Mouse (Mus musculus) kidney, postnatal 0 days (tissue): Measurements from ENCODE around the gene Lpp. TPM values are rescaled to one million over a fixed set of nuclear protein-coding genes. Genes with fewer than 3 reads are reported as not detected.

Experiments
- ATAC-seq: fragments of 200-750 bp; cut with Nextera tagmentation; replicated peaks from 2 replicates; pipeline ENCODE4 v1.8.0; 2017; ENCODE audit warnings: low read depth, moderate number of reproducible peaks, moderate TSS enrichment, moderate library complexity; ENCODE audit not compliant: low FRiP score
- DNase-seq: peaks from one replicate; pipeline ENCODE4 v3.0.0-alpha.2; 2016; ENCODE audit warnings: low spot score
- H3K27ac ChIP-seq: fragments of 300-500 bp; sonication (generic); 2 replicates; pipeline ENCODE4 v1.5.1; 2014; ENCODE audit warnings: mild to moderate bottlenecking
- H3K27me3 ChIP-seq: fragments of 300-500 bp; sonication (generic); 2 replicates; pipeline ENCODE4 v1.6.1; 2014; ENCODE audit warnings: low read length, mixed read lengths; ENCODE audit not compliant: insufficient read depth
- H3K36me3 ChIP-seq: fragments of 300-500 bp; sonication (generic); 2 replicates; pipeline ENCODE4 v1.6.1; 2014; ENCODE audit warnings: low read length, mixed read lengths; ENCODE audit not compliant: insufficient read depth
- H3K4me1 ChIP-seq: fragments of 300-500 bp; sonication (generic); replicated peaks from 2 replicates; pipeline ENCODE4 v1.6.1; 2014; ENCODE audit warnings: antibody characterized with exemption, low read length, mixed read lengths; ENCODE audit not compliant: insufficient read depth
- H3K4me2 ChIP-seq: fragments of 300-500 bp; sonication (generic); 2 replicates; pipeline ENCODE4 v1.6.1; 2014; ENCODE audit warnings: mild to moderate bottlenecking, low read length, moderate library complexity, mixed read lengths
- H3K4me3 ChIP-seq: fragments of 300-500 bp; sonication (generic); replicated peaks from 2 replicates; pipeline ENCODE4 v1.5.1; 2014; ENCODE audit warnings: low read depth, low read length
- H3K9ac ChIP-seq: fragments of 300-500 bp; sonication (generic); 2 replicates; pipeline ENCODE4 v1.6.1; 2014; ENCODE audit warnings: low read depth, low read length
- H3K9me3 ChIP-seq: fragments of 300-500 bp; sonication (generic); replicated peaks from 2 replicates; pipeline ENCODE4 v1.6.1; 2016; ENCODE audit warnings: low read length, inconsistent platforms, mixed read lengths
- CTCF ChIP-seq: IDR thresholded peaks from 2 replicates; pipeline ENCODE4 v1.5.1; 2016; ENCODE audit warnings: antibody characterized with exemption, low read depth, mild to moderate bottlenecking, moderate library complexity
- WGBS: fragments of 180-500 bp; shearing (Covaris S2); extraction: QIAGEN DNeasy Blood & Tissue Kit; methylation state at CpG from one replicate; pipeline ENCODE4 v1.1.7; 2014; 5-methylcytosine and 5-hydroxymethylcytosine counted together
- polyA plus RNA-seq: library from polyadenylated mRNA; unstranded; fragments of >200 nt; fragmentation: Nextera tagmentation; extraction: Ambion mirVana; gene quantifications from 2 replicates; pipeline ENCODE4 v1.2.1, GENCODE M21; 2015

Lpp gene
- polyA plus RNA-seq, 1 experiment from 2014 or later = 32.9 TPM

- Histone ChIP-seq H3K4me2 (no peak overlapping the region), H3K27me3 (no peaks in the 10 kb centered on the region), H3K4me3 (no peak overlapping the region), H3K36me3 (no peaks in the 10 kb centered on the region), H3K9ac (no peak overlapping the region), H3K9me3 (no peaks in the 10 kb centered on the region), H3K4me1 (peaks cover 8% of the 10 kb centered on the region), H3K27ac (no peak overlapping the region)
- 92% methylated on average over 3 of the region's 3 CpGs for WGBS
- ATAC-seq (no peak), DNase-seq (no peak)
- no peak for TF ChIP-seq CTCF
Observed at GRCm38 (mm10) chr16:24391111-24391510, 2.2 kb upstream of the Lpp start.

DNA sequence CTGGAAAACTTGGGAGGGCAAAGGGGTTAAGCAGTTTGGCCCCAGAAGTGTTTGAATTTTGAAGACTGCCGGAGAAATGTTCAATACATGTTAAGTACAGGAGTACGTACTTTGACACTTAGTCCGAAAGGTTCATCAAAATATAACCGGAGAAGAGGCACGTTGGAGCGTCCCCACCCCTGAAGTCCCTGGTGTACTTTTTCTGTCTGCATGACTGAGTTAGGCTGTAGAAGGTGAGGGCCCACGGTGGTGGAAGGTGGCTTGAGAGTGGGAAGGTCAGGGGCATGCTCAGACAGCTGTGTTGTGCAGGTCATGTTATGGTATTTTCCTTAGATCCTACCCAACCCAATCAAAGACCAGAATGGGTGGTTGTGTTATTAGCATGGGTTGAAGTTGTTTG, 1.4 kb upstream of the Lpp start:
- no peak for TF ChIP-seq CTCF
- no peak for ATAC-seq
- no peak overlapping the region for H3K4me2 ChIP-seq

GRCm38 (mm10) chr16:24393556-24394210, 376 bp downstream of the Lpp start:
- Histone ChIP-seq H3K27ac (peak overlapping the region; percentile 99), H3K4me3 (peak overlapping the region; percentile 77), H3K4me2 (peak overlapping the region; percentile 79), H3K9ac (peak overlapping the region; percentile 92), H3K27me3 (no peaks in the 10 kb centered on the region), H3K9me3 (no peaks in the 10 kb centered on the region), H3K4me1 (peaks cover 30% of the 10 kb centered on the region), H3K36me3 (no peaks in the 10 kb centered on the region)
- DNase-seq (peak; percentile 72), ATAC-seq (peak; percentile 42)
- WGBS = under 1% methylated on average over 56 of the region's 76 CpGs
- TF ChIP-seq CTCF = no peak

More for the DNA sequence above, 1.4 kb upstream of the Lpp start:
- no peak for DNase-seq
- Histone ChIP-seq H3K4me1 (peaks cover 15% of the 10 kb centered on the region), H3K9me3 (no peaks in the 10 kb centered on the region), H3K36me3 (no peaks in the 10 kb centered on the region), H3K27me3 (no peaks in the 10 kb centered on the region), H3K27ac (peak overlapping the region; percentile 99; the same call in 1 of the 2 replicates), H3K9ac (no peak overlapping the region), H3K4me3 (no peak overlapping the region)
- 65% methylated on average over 7 of the region's 7 CpGs for WGBS

DNA sequence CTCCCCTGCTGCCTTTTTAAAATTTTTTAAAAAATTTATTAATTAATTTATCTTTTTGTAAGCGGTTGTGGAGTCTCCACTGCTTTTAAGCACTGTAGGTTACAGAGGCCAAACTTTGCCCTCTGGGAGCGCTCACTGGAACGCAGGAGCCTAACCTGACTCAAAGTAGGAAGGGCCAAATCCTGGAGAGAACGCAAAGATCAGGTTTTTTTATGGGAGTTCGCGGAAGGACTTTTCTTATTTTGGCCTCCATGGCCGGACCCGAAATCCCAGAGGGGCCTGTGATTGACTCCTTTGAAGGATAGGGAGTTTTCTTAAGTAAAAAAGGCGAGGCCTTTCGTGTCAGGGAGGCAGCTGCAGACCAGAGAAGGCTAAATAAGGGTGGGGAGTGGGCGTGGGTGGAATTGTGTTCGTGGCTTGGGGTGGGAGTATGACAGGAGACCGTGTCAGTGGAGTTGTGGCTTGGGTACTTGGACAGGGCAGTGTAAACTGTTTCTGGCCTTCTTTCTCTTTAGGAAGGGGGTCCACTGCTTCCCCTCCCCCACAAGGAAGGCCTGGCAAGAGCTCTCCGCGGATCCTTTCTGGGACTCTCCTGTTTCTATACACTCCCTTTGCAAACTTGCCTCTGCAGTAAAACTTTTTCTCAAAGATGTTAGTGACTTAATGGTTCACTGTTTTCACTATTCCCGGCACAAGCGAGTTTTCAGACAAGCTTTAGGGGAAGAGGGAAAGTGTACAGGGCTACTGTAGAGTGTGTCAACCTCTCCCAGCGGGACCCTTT, 1.1 kb downstream of the Lpp start:
- WGBS = 4% methylated on average over 18 of the region's 18 CpGs
- H3K9me3 ChIP-seq = no peaks in the 10 kb centered on the region
- peak overlapping the region; percentile 79 for H3K4me2 ChIP-seq
- H3K27me3 ChIP-seq = no peaks in the 10 kb centered on the region
- DNase-seq (peak; percentile 76), ATAC-seq (0 out of 2 replicates have a peak, but pooled peaks have one; percentile 3)
- H3K4me3 ChIP-seq = peak overlapping the region; percentile 77
- H3K27ac ChIP-seq = peak overlapping the region; percentile 99
- H3K9ac ChIP-seq = peak overlapping the region; percentile 92
- H3K36me3 ChIP-seq = no peaks in the 10 kb centered on the region
- TF ChIP-seq CTCF = no peak
- peaks cover 38% of the 10 kb centered on the region for H3K4me1 ChIP-seq

GRCm38 (mm10) chr16:24395100-24395499, 1.8 kb downstream of the Lpp start:
- Histone ChIP-seq H3K4me1 (peaks cover 38% of the 10 kb centered on the region), H3K9ac (peak overlapping the region; percentile 92), H3K9me3 (no peaks in the 10 kb centered on the region), H3K4me2 (peak overlapping the region; percentile 79), H3K4me3 (peak overlapping the region; percentile 77), H3K27ac (peak overlapping the region; percentile 99), H3K36me3 (no peaks in the 10 kb centered on the region), H3K27me3 (no peaks in the 10 kb centered on the region)
- TF ChIP-seq CTCF = no peak
- WGBS = 61% methylated on average over 2 of the region's 2 CpGs
- ATAC-seq (no peak), DNase-seq (no peak)

- WGBS = 72% methylated on average over 7 of the region's 7 CpGs
- TF ChIP-seq CTCF = no peak
- H3K4me3 ChIP-seq = no peak overlapping the region
- peak overlapping the region; percentile 10; the same call in 1 of the 2 replicates for H3K27ac ChIP-seq
- H3K4me2 ChIP-seq = no peak overlapping the region
- peaks cover 38% of the 10 kb centered on the region for H3K4me1 ChIP-seq
- no peaks in the 10 kb centered on the region for H3K36me3 ChIP-seq
- DNase-seq = no peak
- no peak for ATAC-seq
- no peaks in the 10 kb centered on the region for H3K9me3 ChIP-seq
- H3K9ac ChIP-seq = no peak overlapping the region
- no peaks in the 10 kb centered on the region for H3K27me3 ChIP-seq
Observed at GRCm38 (mm10) chr16:24396504-24396903, 3.2 kb downstream of the Lpp start.
